Mouse (Mus musculus) thymus, adult 2 months (tissue): ENCODE data around the gene Qprt. TPM values are rescaled to one million over a fixed set of nuclear protein-coding genes. Genes with fewer than 3 reads are reported as not detected.

Experiments
- DNase-seq: peaks from one replicate; pipeline ENCODE4 v3.0.0; 2021
- H3K27ac ChIP-seq: fragments of 200-500 bp; 2 replicates; pipeline ENCODE4 v1.5.1; 2012; ENCODE audit warnings: low read length, control low read depth; ENCODE audit not compliant: control insufficient read depth, insufficient read depth
- H3K27me3 ChIP-seq: fragments of 200-500 bp; 2 replicates; pipeline ENCODE4 v1.6.1; 2012; ENCODE audit warnings: mild to moderate bottlenecking, low read length, moderate library complexity, mixed read lengths; ENCODE audit not compliant: control insufficient read depth, insufficient read depth
- H3K36me3 ChIP-seq: fragments of 200-500 bp; 2 replicates; pipeline ENCODE4 v1.6.1; 2012; ENCODE audit warnings: mild to moderate bottlenecking, low read length, moderate library complexity; ENCODE audit not compliant: control insufficient read depth, insufficient read depth
- H3K4me1 ChIP-seq: fragments of 200-500 bp; replicated peaks from 2 replicates; pipeline ENCODE4 v1.6.1; 2012; ENCODE audit warnings: low read length; ENCODE audit not compliant: control insufficient read depth, insufficient read depth
- H3K4me3 ChIP-seq: fragments of 200-500 bp; 2 replicates; pipeline ENCODE4 v1.5.1; 2012; ENCODE audit warnings: mild to moderate bottlenecking, low read length, control low read depth, moderate library complexity; ENCODE audit not compliant: control insufficient read depth, insufficient read depth
- CTCF ChIP-seq: fragments of 200-500 bp; IDR thresholded peaks from 2 replicates; pipeline ENCODE4 v1.5.1; 2012; ENCODE audit warnings: mild to moderate bottlenecking, control low read depth, low read length, moderate library complexity, borderline replicate concordance; ENCODE audit not compliant: control insufficient read depth, poor library complexity, insufficient read depth; ENCODE audit errors: extremely low read depth
- POLR2A ChIP-seq: fragments of 200-500 bp; IDR thresholded peaks from 2 replicates; pipeline ENCODE4 v1.6.1; 2012; ENCODE audit warnings: mild to moderate bottlenecking, low read length, control low read depth, moderate library complexity; ENCODE audit not compliant: control insufficient read depth, poor library complexity, insufficient read depth; ENCODE audit errors: extremely low read depth
- WGBS: fragments of 180-500 bp; shearing (Covaris S2); methylation state at CpG from one replicate; pipeline ENCODE4 v1.1.7; 2018; 5-methylcytosine and 5-hydroxymethylcytosine counted together
- polyA plus RNA-seq: library from polyadenylated mRNA; depleted of rRNA; stranded (reverse); fragments of >200 nt; gene quantifications from 2 replicates; pipeline ENCODE4 v1.2.3, GENCODE M21; 2012

Gene Qprt
- polyA plus RNA-seq, 1 experiment, result 10.1 TPM

DNA sequence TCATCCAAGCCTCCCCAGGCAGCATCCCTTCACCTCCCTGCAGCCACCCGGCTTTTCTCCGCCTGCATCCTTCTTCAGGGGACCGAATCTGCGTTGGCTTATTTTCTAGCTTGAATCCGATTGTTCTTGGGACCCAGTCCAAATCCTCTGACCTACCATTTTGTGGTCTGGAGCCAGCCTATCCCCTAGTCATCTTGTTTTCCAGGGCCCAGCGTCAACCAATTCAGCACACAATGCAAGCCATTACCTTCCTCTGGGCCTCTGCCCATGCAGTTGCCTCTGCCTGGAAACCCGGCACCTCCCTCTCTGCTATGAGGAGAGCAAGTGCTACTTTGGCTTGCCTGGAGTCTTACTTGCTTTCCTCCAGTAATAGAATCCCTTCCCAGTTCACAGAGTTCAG, 16.5 kb downstream of the Qprt start:
- H3K4me3 ChIP-seq, result no peak overlapping the region

DNA sequence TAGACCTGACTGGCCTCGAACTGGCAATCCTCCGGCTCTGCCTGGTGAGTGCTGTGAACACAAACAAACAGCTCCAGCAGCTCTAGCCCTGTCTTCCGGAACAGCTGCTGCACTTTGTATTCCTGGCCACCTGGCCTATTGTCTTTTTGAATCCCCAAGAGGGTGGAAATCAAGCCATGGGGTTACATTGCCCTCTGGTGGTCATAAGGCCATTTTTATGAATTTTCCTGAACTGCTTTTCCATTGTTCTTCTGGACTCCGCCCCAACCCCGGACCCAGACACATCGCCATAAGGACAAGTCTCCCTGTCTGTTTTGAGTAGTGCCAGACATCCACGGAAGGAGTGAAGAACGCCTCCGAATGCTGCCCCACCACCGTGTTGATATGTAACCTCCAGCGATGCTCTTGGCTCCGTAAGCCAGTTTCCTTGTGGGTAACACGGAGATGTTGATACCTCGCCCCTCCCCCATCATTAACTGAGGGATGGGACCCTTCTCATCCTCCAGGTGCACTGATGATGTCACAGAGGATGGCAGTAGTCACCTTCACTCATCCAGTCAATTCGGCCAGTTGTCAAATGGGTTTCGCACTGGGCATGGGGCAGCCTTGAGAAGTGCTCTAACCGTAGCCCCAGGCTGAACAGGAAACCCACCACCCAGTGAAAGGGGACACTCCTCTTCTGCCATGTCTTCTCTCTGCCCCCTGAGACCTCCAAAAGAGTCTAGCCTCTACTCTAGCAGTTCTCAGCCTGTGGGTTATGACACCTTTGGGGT, 17.3 kb downstream of the Qprt start:
- DNase-seq, result peak; percentile 85
- 21% methylated on average over 17 of the region's 17 CpGs for WGBS
- H3K4me1 ChIP-seq, result peaks cover 34% of the 10 kb centered on the region
- peak overlapping the region; percentile 32; the same call in 1 of the 2 replicates for H3K4me3 ChIP-seq
- peak overlapping the region; percentile 69 for H3K27ac ChIP-seq
- H3K27me3 ChIP-seq, result no peaks in the 10 kb centered on the region
- peak; percentile 64; the same call in 1 of the 2 replicates for TF ChIP-seq CTCF
- TF ChIP-seq POLR2A, result no peak
- H3K36me3 ChIP-seq, result no peaks in the 10 kb centered on the region

More for the DNA sequence above, 16.5 kb downstream of the Qprt start:
- TF ChIP-seq CTCF (no peak), POLR2A (no peak)
- no peak for DNase-seq
- 91% methylated on average over 7 of the region's 7 CpGs for WGBS
- H3K36me3 ChIP-seq, result no peaks in the 10 kb centered on the region
- no peaks in the 10 kb centered on the region for H3K27me3 ChIP-seq
- peaks cover 31% of the 10 kb centered on the region for H3K4me1 ChIP-seq
- no peak overlapping the region for H3K27ac ChIP-seq

DNA sequence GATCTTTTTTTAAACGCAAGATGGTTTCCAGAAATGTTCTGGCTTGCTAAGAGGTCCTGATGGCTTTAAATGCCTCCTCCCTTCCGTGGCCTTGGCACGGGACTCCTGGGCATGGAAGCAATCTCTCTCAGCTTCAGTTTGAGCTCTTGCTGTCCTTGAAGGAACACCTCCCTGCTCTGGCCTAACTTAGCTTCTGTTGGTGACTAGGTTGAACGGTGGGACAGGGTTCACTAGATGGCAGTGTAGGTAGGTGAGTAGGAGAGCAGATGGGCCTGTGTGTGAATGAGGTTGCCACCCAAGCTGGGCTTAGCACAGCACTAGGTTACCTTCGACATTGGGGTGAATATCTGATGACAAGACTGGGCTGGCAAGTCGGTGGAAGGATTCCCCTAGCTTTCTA, 18.1 kb downstream of the Qprt start:
- peak; percentile 63 for DNase-seq
- 62% methylated on average over 6 of the region's 6 CpGs for WGBS
- no peaks in the 10 kb centered on the region for H3K36me3 ChIP-seq
- peak overlapping the region; percentile 69 for H3K27ac ChIP-seq
- TF ChIP-seq POLR2A (no peak), CTCF (no peak)
- peaks cover 34% of the 10 kb centered on the region for H3K4me1 ChIP-seq
- H3K4me3 ChIP-seq, result no peak overlapping the region
- H3K27me3 ChIP-seq, result no peaks in the 10 kb centered on the region

DNA sequence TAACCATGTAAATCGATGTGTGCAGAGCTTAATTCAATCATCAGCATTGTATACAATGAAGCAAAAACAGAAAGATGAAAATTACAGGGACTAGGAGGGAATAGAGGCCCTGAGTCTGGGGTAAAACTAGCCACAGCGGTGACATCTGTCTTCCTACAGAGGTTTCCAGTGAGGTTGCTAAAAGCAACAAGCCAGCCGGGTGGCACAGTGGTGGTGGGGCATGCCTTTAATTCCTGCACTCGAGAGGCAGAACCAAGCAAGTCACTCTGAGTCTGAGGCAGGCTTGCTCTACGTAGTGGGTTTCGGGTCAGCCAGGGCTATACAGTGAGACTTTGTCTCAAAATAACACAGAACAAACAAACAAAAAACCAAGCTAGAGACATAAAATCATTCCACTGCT, 19.9 kb downstream of the Qprt start:
- peak; percentile 33 for DNase-seq
- 32% methylated on average over 6 of the region's 6 CpGs for WGBS
- no peaks in the 10 kb centered on the region for H3K27me3 ChIP-seq
- H3K36me3 ChIP-seq, result no peaks in the 10 kb centered on the region
- no peak overlapping the region for H3K4me3 ChIP-seq
- H3K4me1 ChIP-seq, result peaks cover 34% of the 10 kb centered on the region
- no peak overlapping the region; the same call in 1 of the 2 replicates for H3K27ac ChIP-seq
- TF ChIP-seq POLR2A (no peak), CTCF (no peak)

DNA sequence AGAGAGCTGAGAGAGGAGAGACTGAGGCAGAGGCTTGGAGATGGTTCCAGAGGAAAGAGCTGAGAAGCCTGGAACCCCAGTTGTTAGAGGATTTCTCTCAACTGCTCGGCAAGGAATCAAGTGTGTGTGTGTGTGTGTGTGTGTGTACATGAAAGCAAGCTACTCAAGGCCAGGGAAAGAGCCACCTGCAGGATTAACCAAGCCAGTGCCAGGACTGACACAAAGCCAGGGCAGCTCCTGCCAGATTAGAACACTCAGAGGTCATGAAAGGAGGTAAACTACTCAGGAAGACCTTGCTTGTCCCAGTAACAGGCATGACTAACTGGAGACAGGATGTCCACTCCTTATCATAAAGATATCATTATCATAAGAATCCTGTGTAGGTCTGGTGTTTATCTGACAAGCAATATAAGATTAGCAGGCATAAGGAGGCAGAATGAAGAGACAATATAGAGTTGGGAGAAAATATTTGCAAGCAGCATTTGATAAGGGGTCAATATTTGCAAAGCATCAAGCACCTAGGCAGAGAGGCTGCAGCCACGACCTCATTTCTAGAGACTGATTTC, 20.5 kb downstream of the Qprt start:
- 11% methylated on average over 2 of the region's 2 CpGs for WGBS
- no peaks in the 10 kb centered on the region for H3K36me3 ChIP-seq
- DNase-seq, result peak; percentile 23
- H3K27me3 ChIP-seq, result no peaks in the 10 kb centered on the region
- no peak for TF ChIP-seq CTCF
- TF ChIP-seq POLR2A, result no peak
- H3K4me3 ChIP-seq, result no peak overlapping the region
- peaks cover 34% of the 10 kb centered on the region for H3K4me1 ChIP-seq
- peak overlapping the region; percentile 38; the same call in 1 of the 2 replicates for H3K27ac ChIP-seq

DNA sequence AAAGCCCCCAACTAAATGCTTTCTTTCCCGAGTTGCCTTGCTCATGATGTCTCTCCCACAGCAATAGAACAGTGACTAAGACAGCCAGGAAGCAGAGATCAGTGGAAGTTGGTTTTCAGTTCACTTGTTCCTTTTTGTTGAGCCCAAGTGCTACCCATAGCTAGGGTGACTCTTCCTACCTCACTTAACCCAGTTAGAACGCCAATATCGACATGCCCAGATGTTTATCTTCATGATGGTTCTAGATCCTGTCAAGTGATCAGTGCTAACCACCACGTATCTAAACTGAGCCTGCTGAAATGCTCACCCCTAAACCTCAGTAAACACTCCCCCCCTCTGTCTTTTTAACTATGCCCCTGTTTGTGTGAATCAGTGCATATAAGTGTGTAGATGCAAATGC, 22.5 kb downstream of the Qprt start:
- H3K4me1 ChIP-seq, result peaks cover 32% of the 10 kb centered on the region

More for the DNA sequence above, 22.5 kb downstream of the Qprt start:
- H3K27ac ChIP-seq, result no peak overlapping the region
- no peak overlapping the region for H3K4me3 ChIP-seq
- whole genome bisulfite sequencing, result 26% methylated on average over 4 of the region's 4 CpGs
- H3K36me3 ChIP-seq, result peaks cover 3% of the 10 kb centered on the region; the same call in 1 of the 2 replicates
- TF ChIP-seq CTCF (no peak), POLR2A (no peak)
- DNase-seq, result no peak
- no peaks in the 10 kb centered on the region for H3K27me3 ChIP-seq
